In the genomic region with DNA sequence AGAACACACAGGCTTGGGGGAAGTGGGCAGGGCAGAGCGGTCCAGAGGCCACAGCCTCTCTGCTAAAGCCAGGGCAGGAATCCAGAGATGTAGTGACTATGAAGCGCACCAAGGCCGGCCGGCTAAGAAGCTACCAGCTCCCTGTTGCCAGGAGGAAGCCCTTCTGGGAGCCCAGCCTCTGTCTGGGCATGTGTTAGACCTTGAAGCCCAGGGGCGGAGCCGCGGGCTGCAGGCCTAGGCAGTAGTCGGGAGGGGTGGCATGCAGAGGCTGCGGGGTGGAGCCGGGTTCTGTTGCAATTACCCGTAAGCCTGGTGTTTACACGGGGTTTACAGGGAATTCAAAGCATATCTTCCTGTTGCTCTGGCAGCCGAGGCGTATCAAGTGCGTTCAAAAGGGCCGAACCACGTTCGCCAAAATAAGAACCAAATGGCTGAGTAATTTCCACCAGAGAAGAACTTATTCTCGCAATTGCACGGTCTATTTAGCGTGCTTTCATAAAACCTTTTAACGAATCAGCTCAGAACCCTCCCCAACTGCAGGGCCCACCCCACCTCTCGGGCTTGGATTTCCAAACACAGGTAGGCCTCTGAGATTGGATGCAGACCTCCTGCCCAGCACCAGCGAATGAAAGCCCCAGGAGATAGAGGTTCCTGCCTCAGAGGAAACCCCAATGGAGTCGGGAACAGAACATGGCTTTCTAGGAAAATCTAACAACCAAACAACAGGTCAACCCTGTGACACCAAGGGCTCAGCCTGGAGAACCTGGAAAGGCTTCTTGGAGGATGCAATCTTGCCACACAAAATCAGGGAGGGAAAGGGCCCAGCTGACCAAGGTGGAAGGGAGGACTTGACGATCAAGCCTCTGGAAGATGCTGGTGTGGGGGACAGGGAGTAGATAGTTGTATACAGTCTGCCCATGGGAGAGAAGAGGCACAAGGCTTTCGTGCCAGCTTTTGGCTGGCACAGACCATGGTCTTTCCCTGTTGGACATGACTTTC, we compare ENCODE assay signal across 8 mouse cellular contexts.
DNase-seq lines count a peak whose midpoint lies in the region; ATAC-seq and TF ChIP-seq lines count a peak whose summit lies in the region.

No protein-coding gene starts in this region.

- no peak; the same call in 1 of the 2 replicates for TF ChIP-seq POLR2A in embryonic fibroblast, embryonic 13.5 days (IDR thresholded peaks at IDR 0.05; ENCODE audit: low read depth, low read length)

- no peaks in the 10 kb centered on the region for H3K36me3 ChIP-seq in heart, embryonic 15.5 days
- no peaks in the 10 kb centered on the region for H3K36me3 ChIP-seq in neural tube, embryonic 15.5 days

- no peak overlapping the region for H3K27ac ChIP-seq in heart, embryonic 15.5 days
- peak overlapping the region; percentile 46 for H3K27ac ChIP-seq in embryonic fibroblast, embryonic 13.5 days (ENCODE audit: insufficient read depth, low read length)
- no peak overlapping the region for H3K27ac ChIP-seq in neural tube, embryonic 15.5 days (replicated peaks)

- WGBS in heart, embryonic 15.5 days, result 48% methylated on average over 27 of the region's 27 CpGs
- WGBS in neural tube, embryonic 15.5 days, result 38% methylated on average over 27 of the region's 27 CpGs

- H3K9ac ChIP-seq in heart, embryonic 15.5 days, result no peak overlapping the region
- H3K9ac ChIP-seq in neural tube, embryonic 15.5 days (replicated peaks), result no peak overlapping the region

- H3K4me3 ChIP-seq in heart, embryonic 15.5 days, result no peak overlapping the region
- H3K4me3 ChIP-seq in embryonic fibroblast, embryonic 13.5 days (ENCODE audit: insufficient read depth, low read length), result no peak overlapping the region
- H3K4me3 ChIP-seq in neural tube, embryonic 15.5 days (replicated peaks), result no peak overlapping the region

- peaks cover 7% of the 10 kb centered on the region for H3K4me1 ChIP-seq in heart, embryonic 15.5 days (replicated peaks)
- peaks cover 3% of the 10 kb centered on the region; the same call in 1 of the 2 replicates for H3K4me1 ChIP-seq in embryonic fibroblast, embryonic 13.5 days (ENCODE audit: control insufficient read depth, insufficient read depth, low read length)
- peaks cover 9% of the 10 kb centered on the region for H3K4me1 ChIP-seq in neural tube, embryonic 15.5 days

- intact Hi-C loops in heart, postnatal 10 days (cut with DNase I), result no loop called here

- no peak for ATAC-seq in heart, embryonic 15.5 days (replicated peaks; ENCODE audit: insufficient number of reproducible peaks, insufficient read depth, low FRiP score, low read depth)
- ATAC-seq in neural tube, embryonic 15.5 days (ENCODE audit: low FRiP score), result no peak

- peaks cover 7% of the 10 kb centered on the region; the same call in 1 of the 2 replicates for H3K27me3 ChIP-seq in heart, embryonic 15.5 days
- H3K27me3 ChIP-seq in neural tube, embryonic 15.5 days (replicated peaks), result peaks cover 4% of the 10 kb centered on the region; the same call in 1 of the 2 replicates

- H3K9me3 ChIP-seq in heart, embryonic 15.5 days (replicated peaks), result no peaks in the 10 kb centered on the region
- no peaks in the 10 kb centered on the region for H3K9me3 ChIP-seq in neural tube, embryonic 15.5 days (replicated peaks)

- no peak for TF ChIP-seq CTCF in embryonic fibroblast, embryonic 13.5 days (IDR thresholded peaks at IDR 0.05; ENCODE audit: borderline replicate concordance, insufficient read depth, low read length)

- H3K4me2 ChIP-seq in heart, embryonic 15.5 days, result peak overlapping the region; percentile 21; the same call in 1 of the 2 replicates
- no peak overlapping the region for H3K4me2 ChIP-seq in neural tube, embryonic 15.5 days

- DNase-seq in heart, postnatal 10 days, result no peak
- DNase-seq in kidney, postnatal 14 days, result peak; percentile 62
- peak; percentile 85 for DNase-seq in lung, postnatal 36 days
- peak; percentile 80 to 88 for DNase-seq in urinary bladder, postnatal 36 days (ENCODE audit: low spot score in 2 of 2)
- no peak for DNase-seq in layer of hippocampus, adult 9-11 months

Comparison
In these comparisons a context has a peak if more than half of its experiments do, and no peak if none do; other contexts are left out.
1. DNase-seq: peak in kidney, postnatal 14 days (single experiment), lung, postnatal 36 days (single experiment) and urinary bladder, postnatal 36 days (2 of 2); none in heart, postnatal 10 days (0 of 2) and layer of hippocampus, adult 9-11 months (single experiment).